Mouse (Mus musculus) liver, postnatal 0 days (tissue): ENCODE results near the gene Dyrk3. TPM values are rescaled to one million over a fixed set of nuclear protein-coding genes. Genes with fewer than 3 reads are reported as not detected.

Experiments
- ATAC-seq: fragments of 200-750 bp; cut with Nextera tagmentation; 2 replicates; pipeline ENCODE4 v1.8.0; 2017; ENCODE audit warnings: mild to moderate bottlenecking, moderate library complexity
- DNase-seq: peaks from one replicate; pipeline ENCODE4 v3.0.0-alpha.2; 2016
- H3K27ac ChIP-seq: fragments of 300-500 bp; sonication (generic); 2 replicates; pipeline ENCODE4 v1.5.1; 2014; ENCODE audit warnings: antibody characterized with exemption, moderate library complexity, mild to moderate bottlenecking, low read depth
- H3K27me3 ChIP-seq: fragments of 300-500 bp; sonication (generic); 2 replicates; pipeline ENCODE4 v1.6.1; 2014; ENCODE audit warnings: low read length, control low read depth, mixed read lengths; ENCODE audit not compliant: insufficient read depth
- H3K36me3 ChIP-seq: fragments of 300-500 bp; sonication (generic); replicated peaks from 2 replicates; pipeline ENCODE4 v1.6.1; 2014; ENCODE audit warnings: mild to moderate bottlenecking, control low read depth, low read length, moderate library complexity, mixed read lengths; ENCODE audit not compliant: insufficient read depth
- H3K4me1 ChIP-seq: fragments of 300-500 bp; sonication (generic); 2 replicates; pipeline ENCODE4 v1.6.1; 2014; ENCODE audit warnings: antibody characterized with exemption, mild to moderate bottlenecking, control low read depth; ENCODE audit not compliant: insufficient read depth
- H3K4me2 ChIP-seq: fragments of 300-500 bp; sonication (generic); 2 replicates; pipeline ENCODE4 v1.6.1; 2014; ENCODE audit warnings: low read depth, mild to moderate bottlenecking, low read length, moderate library complexity, mixed read lengths
- H3K4me3 ChIP-seq: fragments of 300-500 bp; sonication (generic); 2 replicates; pipeline ENCODE4 v1.5.1; 2014; ENCODE audit warnings: low read depth, low read length
- H3K9ac ChIP-seq: fragments of 300-500 bp; sonication (generic); replicated peaks from 2 replicates; pipeline ENCODE4 v1.6.1; 2014; ENCODE audit warnings: mild to moderate bottlenecking, moderate library complexity
- H3K9me3 ChIP-seq: fragments of 300-500 bp; sonication (generic); 2 replicates; pipeline ENCODE4 v1.6.1; 2016; ENCODE audit warnings: mild to moderate bottlenecking, control low read depth, low read length, mixed read lengths
- CTCF ChIP-seq: sonication (generic); IDR thresholded peaks from 2 replicates; pipeline ENCODE4 v1.5.1; 2016; ENCODE audit warnings: antibody characterized with exemption, low read depth
- EP300 ChIP-seq: IDR thresholded peaks from 2 replicates; pipeline ENCODE4 v1.6.1; 2016; ENCODE audit warnings: antibody characterized with exemption, low read depth, mild to moderate bottlenecking
- WGBS: fragments of 180-500 bp; shearing (Covaris S2); extraction: QIAGEN DNeasy Blood & Tissue Kit; methylation state at CpG from one replicate; pipeline ENCODE4 v1.1.7; 2014; ENCODE audit not compliant: insufficient replicate concordance; 5-methylcytosine and 5-hydroxymethylcytosine counted together
- polyA plus RNA-seq: library from polyadenylated mRNA; unstranded; fragments of >200 nt; fragmentation: Nextera tagmentation; extraction: Ambion mirVana; gene quantifications from 2 replicates; pipeline ENCODE4 v1.2.1, GENCODE M21; 2015

Dyrk3 gene
- polyA plus RNA-seq, 1 experiment from 2014 or later = 10.3 TPM

DNA sequence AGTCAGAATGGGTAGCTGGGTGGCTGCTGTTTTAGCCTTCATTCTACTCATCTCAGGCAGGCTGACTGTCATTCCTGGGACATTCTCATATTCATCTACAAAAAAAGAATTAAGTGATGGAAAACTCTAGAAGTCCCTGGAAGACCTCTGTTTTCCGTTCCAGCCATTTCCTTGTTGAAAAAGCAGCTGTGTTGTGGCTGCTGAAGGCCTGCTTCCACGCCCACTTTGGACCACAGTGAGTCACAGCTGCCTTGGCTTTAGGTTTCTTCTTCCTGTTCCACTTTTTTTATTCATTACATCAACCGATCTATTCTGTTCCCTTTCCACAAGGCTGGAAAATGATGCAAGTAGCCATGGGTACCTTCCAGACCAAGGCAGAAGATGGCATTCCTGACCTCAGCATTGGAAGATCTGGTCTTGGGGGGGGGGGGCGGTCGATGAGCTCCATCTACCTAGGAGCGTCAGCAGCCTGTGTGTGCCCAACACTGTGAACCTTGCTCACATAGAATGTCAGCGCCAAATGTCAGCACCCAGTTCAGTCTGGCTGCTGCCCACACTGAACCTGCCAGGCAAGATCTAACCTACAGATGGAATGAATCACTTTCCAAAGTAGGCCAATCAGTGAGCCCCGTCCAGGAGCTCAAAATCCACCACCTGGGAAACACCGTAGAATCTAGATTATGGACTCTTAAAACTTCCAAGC is 46.3 kb upstream of the Dyrk3 start:
- H3K27ac ChIP-seq = no peak overlapping the region
- ATAC-seq (no peak), DNase-seq (peak; percentile 33)

GRCm38 (mm10) chr1:131183201-131183600 is 45.1 kb upstream of the Dyrk3 start:
- H3K9me3 ChIP-seq = no peaks in the 10 kb centered on the region
- ATAC-seq = no peak
- TF ChIP-seq CTCF (no peak), EP300 (no peak)
- no peak overlapping the region for H3K4me2 ChIP-seq
- no peak overlapping the region for H3K27ac ChIP-seq
- DNase-seq = no peak
- 51% methylated on average over 7 of the region's 7 CpGs for WGBS
- no peak overlapping the region for H3K4me3 ChIP-seq
- no peaks in the 10 kb centered on the region for H3K27me3 ChIP-seq
- H3K9ac ChIP-seq = no peak overlapping the region
- H3K36me3 ChIP-seq = peaks cover 24% of the 10 kb centered on the region
- peaks cover 8% of the 10 kb centered on the region; the same call in 1 of the 2 replicates for H3K4me1 ChIP-seq

More for the DNA sequence above, 46.3 kb upstream of the Dyrk3 start:
- no peak for TF ChIP-seq EP300
- TF ChIP-seq CTCF = no peak
- no peaks in the 10 kb centered on the region for H3K27me3 ChIP-seq
- H3K9me3 ChIP-seq = no peaks in the 10 kb centered on the region
- WGBS = 62% methylated on average over 9 of the region's 9 CpGs
- peaks cover 14% of the 10 kb centered on the region; the same call in 1 of the 2 replicates for H3K4me1 ChIP-seq
- peaks cover 19% of the 10 kb centered on the region for H3K36me3 ChIP-seq
- H3K4me2 ChIP-seq = no peak overlapping the region
- no peak overlapping the region for H3K9ac ChIP-seq
- no peak overlapping the region for H3K4me3 ChIP-seq

GRCm38 (mm10) chr1:131181642-131182527 is 43.7 kb upstream of the Dyrk3 start:
- Histone ChIP-seq H3K36me3 (peaks cover 36% of the 10 kb centered on the region), H3K27me3 (no peaks in the 10 kb centered on the region), H3K4me3 (no peak overlapping the region), H3K4me2 (no peak overlapping the region), H3K4me1 (peaks cover 8% of the 10 kb centered on the region; the same call in 1 of the 2 replicates), H3K9me3 (no peaks in the 10 kb centered on the region), H3K9ac (no peak overlapping the region), H3K27ac (no peak overlapping the region)
- ATAC-seq = peak; percentile 49; the same call in 1 of the 2 replicates
- 56% methylated on average over 9 of the region's 9 CpGs for WGBS
- TF ChIP-seq EP300 (no peak), CTCF (peak; percentile 94)
- peak; percentile 85 for DNase-seq

DNA sequence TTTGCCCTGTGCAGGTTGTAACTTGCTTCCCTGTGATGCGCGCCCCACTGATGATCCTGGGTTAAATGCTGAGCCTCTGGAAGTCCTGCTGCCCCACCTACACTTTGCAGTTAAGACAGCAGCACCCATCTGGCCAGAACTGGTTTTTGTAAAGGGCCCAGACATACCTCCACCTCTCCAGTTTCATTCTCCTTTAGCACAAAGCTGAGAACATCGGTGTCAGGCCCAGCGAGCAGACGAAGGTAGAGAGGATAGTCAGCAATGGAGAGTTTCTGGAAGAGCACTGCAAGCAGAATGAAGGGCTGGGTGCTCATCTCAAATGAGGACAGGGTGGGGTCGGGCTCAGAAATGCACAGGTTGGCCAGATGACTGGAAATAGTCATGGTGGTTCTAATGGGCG is 42.2 kb upstream of the Dyrk3 start:
- Histone ChIP-seq H3K4me3 (no peak overlapping the region), H3K9me3 (no peaks in the 10 kb centered on the region), H3K27me3 (no peaks in the 10 kb centered on the region), H3K27ac (no peak overlapping the region), H3K9ac (no peak overlapping the region), H3K4me2 (no peak overlapping the region), H3K36me3 (peaks cover 50% of the 10 kb centered on the region), H3K4me1 (peaks cover 4% of the 10 kb centered on the region; the same call in 1 of the 2 replicates)
- DNase-seq = no peak
- no peak for ATAC-seq
- no peak for TF ChIP-seq CTCF
- no peak for TF ChIP-seq EP300
- 81% methylated on average over 7 of the region's 7 CpGs for WGBS

GRCm38 (mm10) chr1:131178083-131178482 is 39.9 kb upstream of the Dyrk3 start:
- TF ChIP-seq CTCF = no peak
- TF ChIP-seq EP300 = no peak
- Histone ChIP-seq H3K9me3 (no peaks in the 10 kb centered on the region), H3K4me2 (no peak overlapping the region), H3K9ac (no peak overlapping the region), H3K4me3 (no peak overlapping the region), H3K4me1 (no peaks in the 10 kb centered on the region), H3K27me3 (no peaks in the 10 kb centered on the region), H3K27ac (no peak overlapping the region), H3K36me3 (peaks cover 62% of the 10 kb centered on the region)
- DNase-seq (no peak), ATAC-seq (no peak)
- WGBS = 81% methylated on average over 5 of the region's 5 CpGs

GRCm38 (mm10) chr1:131177249-131177648 is 39.1 kb upstream of the Dyrk3 start:
- peaks cover 70% of the 10 kb centered on the region for H3K36me3 ChIP-seq
- no peaks in the 10 kb centered on the region for H3K27me3 ChIP-seq
- H3K4me1 ChIP-seq = no peaks in the 10 kb centered on the region
- no peak overlapping the region for H3K4me3 ChIP-seq
- H3K4me2 ChIP-seq = no peak overlapping the region
- no peak for DNase-seq
- WGBS = 80% methylated on average over 4 of the region's 4 CpGs
- TF ChIP-seq CTCF (no peak), EP300 (no peak)
- H3K9me3 ChIP-seq = no peaks in the 10 kb centered on the region
- no peak overlapping the region for H3K9ac ChIP-seq
- no peak for ATAC-seq
- H3K27ac ChIP-seq = no peak overlapping the region
